Mouse (Mus musculus): Measurements from ENCODE around the gene Rnf145.

GRCm38 (mm10) chr11:44471337-44471995 lies 47.3 kb upstream of the Rnf145 start:
- no peak for TF ChIP-seq POLR2A (IDR thresholded peaks at IDR 0.05; ENCODE audit: control insufficient read depth, extremely low read depth, insufficient read depth, low read length, poor library complexity)
- no peak for TF ChIP-seq CTCF (IDR thresholded peaks at IDR 0.05; ENCODE audit: borderline replicate concordance, control insufficient read depth, extremely low read depth, insufficient read depth, low read length, poor library complexity)

Measured in thymus, adult 2 months (tissue).